Mouse (Mus musculus): ENCODE measurements around the gene Fndc1. TPM values are rescaled to one million over a fixed set of nuclear protein-coding genes. Genes with fewer than 3 reads are reported as not detected.
A peak's percentile ranks its signal among the peaks of the same experiment; 100 is the strongest.

Gene Fndc1
- polyA plus RNA-seq (2015; fragmentation: Nextera tagmentation; extraction: Ambion mirVana): 0.71 and 1.3 TPM in 2 replicates

DNA sequence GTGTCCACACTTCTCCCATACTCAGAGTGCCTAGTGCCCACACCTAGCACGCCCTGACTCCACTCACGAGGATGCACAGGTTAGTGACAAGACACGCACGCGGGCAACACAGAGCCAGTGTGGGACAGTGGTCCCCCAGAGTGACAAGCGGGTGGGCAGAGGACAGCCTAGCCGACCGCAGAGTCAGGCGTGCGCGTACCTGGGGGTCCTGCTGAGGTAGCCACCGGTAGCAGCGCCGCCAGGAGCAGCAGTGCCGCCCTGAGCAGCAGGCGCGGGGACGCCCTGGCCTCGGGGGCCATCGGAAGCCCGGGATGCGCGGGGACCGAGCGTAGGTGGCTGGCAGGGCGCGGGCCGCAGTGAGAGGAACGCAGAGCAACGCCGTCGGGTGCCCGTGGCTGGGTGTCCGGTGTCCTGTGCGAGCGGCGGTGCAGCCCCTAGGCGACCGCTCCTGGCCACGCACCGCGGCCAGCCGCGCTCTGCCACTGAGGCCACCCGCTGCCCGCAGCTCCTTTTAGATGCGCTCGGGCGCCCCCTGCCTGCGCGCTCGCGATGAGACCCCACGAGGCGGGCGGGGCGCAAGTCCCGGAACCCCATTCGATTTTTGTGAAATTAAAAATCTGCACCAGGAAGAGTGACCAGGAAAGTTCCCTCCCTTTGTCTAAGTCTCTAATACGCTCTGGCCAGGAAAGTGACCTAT lies at the start of gene Fndc1:
TSS of gene Fndc1 (minus strand) at position 484 of the 697 bp plus-strand sequence.
- Histone ChIP-seq H3K9me3 (replicated peaks) (no peaks in the 10 kb centered on the region), H3K4me2 (peak within 1 kb of the TSS; percentile 98), H3K4me1 (peaks cover 11% of the 10 kb centered on the region; the same call in 1 of the 2 replicates), H3K36me3 (ENCODE audit: poor library complexity, severe bottlenecking) (no peaks in the 10 kb centered on the region), H3K4me3 (peak within 1 kb of the TSS; percentile 55), H3K27me3 (peaks cover 49% of the 10 kb centered on the region), H3K27ac (no peak within 1 kb of the TSS), H3K9ac (peak within 1 kb of the TSS; percentile 64)
- WGBS: under 1% methylated on average over 48 of the region's 60 CpGs
- peak; percentile 81 for ATAC-seq

DNA sequence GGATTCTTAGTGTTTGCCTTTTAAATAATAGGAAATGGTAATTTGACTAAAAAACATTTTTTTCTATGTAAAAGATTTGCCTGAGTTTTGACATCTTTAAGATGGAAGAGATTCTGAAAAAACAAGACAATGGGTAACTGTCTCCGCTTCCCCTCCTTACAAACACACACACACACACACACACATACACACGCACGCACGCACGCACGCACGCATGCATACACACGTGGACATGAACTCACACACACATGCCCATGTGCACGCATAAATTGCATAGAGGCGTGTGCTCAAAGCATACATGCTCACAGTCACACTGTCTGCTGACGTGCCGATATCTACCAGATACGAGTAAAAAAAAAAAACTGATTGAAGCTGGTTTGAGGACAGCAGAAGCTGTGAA lies 49.4 kb upstream of the Fndc1 start:
- H3K4me1 ChIP-seq: no peaks in the 10 kb centered on the region
- no peaks in the 10 kb centered on the region for H3K27me3 ChIP-seq
- no peak overlapping the region for H3K4me2 ChIP-seq
- WGBS: 95% methylated on average over 13 of the region's 13 CpGs
- H3K9me3 ChIP-seq (replicated peaks): no peaks in the 10 kb centered on the region
- no peak for ATAC-seq
- H3K36me3 ChIP-seq (ENCODE audit: poor library complexity, severe bottlenecking): no peaks in the 10 kb centered on the region
- H3K4me3 ChIP-seq: no peak overlapping the region
- no peak overlapping the region for H3K9ac ChIP-seq
- H3K27ac ChIP-seq: no peak overlapping the region

- no peak for ATAC-seq
- Histone ChIP-seq H3K4me3 (no peak overlapping the region), H3K27me3 (no peaks in the 10 kb centered on the region), H3K9ac (no peak overlapping the region), H3K9me3 (replicated peaks) (no peaks in the 10 kb centered on the region), H3K4me2 (no peak overlapping the region), H3K4me1 (no peaks in the 10 kb centered on the region), H3K27ac (no peak overlapping the region), H3K36me3 (ENCODE audit: poor library complexity, severe bottlenecking) (no peaks in the 10 kb centered on the region)
- WGBS: 38% methylated on average over 11 of the region's 12 CpGs
Measured at GRCm38 (mm10) chr17:7875941-7876461, 48.9 kb upstream of the Fndc1 start.

DNA sequence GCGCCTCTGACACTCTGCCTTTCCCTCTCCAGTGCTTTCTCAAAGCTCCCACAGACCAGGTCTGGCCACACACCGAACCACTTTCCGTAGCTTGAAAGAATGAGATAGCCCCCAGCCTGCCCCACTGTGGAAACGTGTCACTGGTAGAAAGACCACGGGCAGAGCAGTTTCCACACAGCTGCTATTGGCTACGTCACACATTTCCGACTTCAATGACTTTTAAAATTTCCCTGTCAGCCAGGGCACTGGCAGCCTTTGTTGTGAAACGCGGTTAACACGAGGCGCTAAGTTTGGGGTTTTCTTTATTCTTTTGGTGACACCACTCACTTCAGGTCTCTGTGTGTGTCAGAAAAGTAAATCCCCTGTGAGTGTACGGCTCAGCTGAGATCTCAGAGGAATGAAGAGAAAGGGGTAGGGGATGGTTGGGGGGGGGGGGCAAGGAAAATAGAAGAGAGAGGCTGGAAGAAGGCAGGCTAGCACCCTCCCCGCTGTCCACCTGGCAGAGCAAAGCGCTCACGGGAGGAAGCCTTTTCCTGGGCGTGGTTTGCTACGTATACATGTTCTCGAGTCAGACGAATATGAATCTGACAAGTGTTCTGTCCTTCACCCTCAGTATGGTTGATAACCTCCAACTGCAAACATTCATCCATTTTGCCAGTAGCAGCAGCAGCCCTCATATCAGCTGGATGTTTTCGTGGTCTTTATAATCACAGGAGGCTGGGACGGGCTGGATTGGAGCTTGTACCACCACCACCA lies 47.9 kb upstream of the Fndc1 start:
- H3K4me3 ChIP-seq: no peak overlapping the region
- 79% methylated on average over 21 of the region's 21 CpGs for WGBS

DNA sequence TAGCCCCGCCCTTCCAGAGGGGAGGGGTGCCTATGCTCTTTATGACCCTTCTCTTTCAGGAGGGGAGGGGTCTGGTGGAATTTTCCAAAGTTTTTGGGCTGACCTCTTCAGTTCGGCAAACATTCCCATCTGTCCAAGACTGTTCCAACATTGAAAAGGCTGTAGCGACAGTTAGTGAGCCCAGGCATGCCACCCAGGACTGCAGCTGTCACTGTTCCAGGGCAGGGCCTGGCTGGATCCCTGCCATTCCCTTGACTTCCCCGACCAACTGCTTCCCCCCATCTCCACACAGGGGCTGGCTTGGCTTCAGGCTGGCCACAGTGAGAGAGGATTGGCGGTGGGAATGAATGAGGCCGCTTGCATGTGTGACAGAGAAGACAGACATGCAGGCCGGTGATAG lies 46.3 kb upstream of the Fndc1 start:
- Histone ChIP-seq H3K4me1 (no peaks in the 10 kb centered on the region), H3K4me3 (no peak overlapping the region), H3K4me2 (no peak overlapping the region), H3K36me3 (ENCODE audit: poor library complexity, severe bottlenecking) (no peaks in the 10 kb centered on the region), H3K27me3 (no peaks in the 10 kb centered on the region), H3K9ac (no peak overlapping the region), H3K9me3 (replicated peaks) (no peaks in the 10 kb centered on the region), H3K27ac (no peak overlapping the region)
- 70% methylated on average over 7 of the region's 7 CpGs for WGBS
- ATAC-seq: no peak

More for the DNA sequence above, 47.9 kb upstream of the Fndc1 start:
- H3K36me3 ChIP-seq (ENCODE audit: poor library complexity, severe bottlenecking): no peaks in the 10 kb centered on the region
- H3K4me2 ChIP-seq: no peak overlapping the region
- no peaks in the 10 kb centered on the region for H3K4me1 ChIP-seq
- H3K27me3 ChIP-seq: no peaks in the 10 kb centered on the region
- no peak overlapping the region for H3K9ac ChIP-seq
- H3K9me3 ChIP-seq (replicated peaks): no peaks in the 10 kb centered on the region
- H3K27ac ChIP-seq: no peak overlapping the region
- no peak for ATAC-seq

GRCm38 (mm10) chr17:7871800-7872199 lies 44.7 kb upstream of the Fndc1 start:
- Histone ChIP-seq H3K9ac (no peak overlapping the region), H3K4me1 (no peaks in the 10 kb centered on the region), H3K4me3 (no peak overlapping the region), H3K4me2 (no peak overlapping the region), H3K36me3 (ENCODE audit: poor library complexity, severe bottlenecking) (no peaks in the 10 kb centered on the region), H3K9me3 (replicated peaks) (no peaks in the 10 kb centered on the region), H3K27ac (no peak overlapping the region), H3K27me3 (no peaks in the 10 kb centered on the region)
- WGBS: 85% methylated on average over 10 of the region's 10 CpGs
- no peak for ATAC-seq

DNA sequence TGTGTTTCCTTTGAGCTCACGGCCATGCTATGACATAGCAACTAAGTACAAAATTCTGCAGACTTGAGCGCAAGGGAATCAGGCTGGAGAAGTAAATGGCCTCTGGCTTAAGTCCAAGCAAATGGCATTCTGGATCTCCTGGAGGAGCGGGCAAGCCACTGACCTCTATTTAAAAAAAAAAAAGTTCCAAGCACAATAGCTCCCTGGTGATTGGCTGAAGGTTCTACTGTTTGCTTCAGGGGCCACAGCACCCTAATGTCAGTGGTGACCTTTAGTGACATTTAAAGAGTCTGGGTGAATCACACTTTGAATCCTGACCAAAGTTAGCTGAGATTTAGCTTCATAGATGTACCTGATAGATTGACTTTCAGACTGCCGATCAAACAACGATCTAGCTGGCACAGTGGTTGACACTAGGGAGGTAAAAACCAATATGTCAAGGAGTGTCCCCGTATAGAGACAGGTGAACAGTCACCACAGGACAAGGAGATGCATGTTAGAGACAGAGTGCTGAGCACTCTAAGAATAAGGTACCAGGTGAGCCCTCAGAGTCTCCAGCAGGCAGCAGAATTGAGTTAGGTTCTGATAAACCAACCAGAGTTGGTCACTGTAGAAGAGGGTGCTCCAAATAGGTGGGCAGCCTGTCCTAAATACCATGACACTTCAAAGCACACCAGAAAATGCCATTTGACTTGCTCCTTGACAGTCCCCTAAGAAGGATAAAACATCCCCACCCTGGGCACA lies 43.9 kb upstream of the Fndc1 start:
- no peak overlapping the region for H3K4me2 ChIP-seq
- 84% methylated on average over 6 of the region's 6 CpGs for WGBS

GRCm38 (mm10) chr17:7869114-7869513 lies 42.0 kb upstream of the Fndc1 start:
- Histone ChIP-seq H3K27me3 (no peaks in the 10 kb centered on the region), H3K4me3 (no peak overlapping the region), H3K4me1 (no peaks in the 10 kb centered on the region), H3K9ac (no peak overlapping the region), H3K36me3 (ENCODE audit: poor library complexity, severe bottlenecking) (no peaks in the 10 kb centered on the region), H3K4me2 (no peak overlapping the region), H3K27ac (no peak overlapping the region), H3K9me3 (replicated peaks) (no peaks in the 10 kb centered on the region)
- 75% methylated on average over 7 of the region's 7 CpGs for WGBS
- no peak for ATAC-seq

More for the DNA sequence above, 43.9 kb upstream of the Fndc1 start:
- no peak overlapping the region for H3K27ac ChIP-seq
- H3K27me3 ChIP-seq: no peaks in the 10 kb centered on the region
- H3K9ac ChIP-seq: no peak overlapping the region
- H3K9me3 ChIP-seq (replicated peaks): no peaks in the 10 kb centered on the region
- no peaks in the 10 kb centered on the region for H3K4me1 ChIP-seq
- no peak overlapping the region for H3K4me3 ChIP-seq
- no peaks in the 10 kb centered on the region for H3K36me3 ChIP-seq (ENCODE audit: poor library complexity, severe bottlenecking)
- ATAC-seq: no peak

GRCm38 (mm10) chr17:7868631-7869030 lies 41.5 kb upstream of the Fndc1 start:
- no peak overlapping the region for H3K27ac ChIP-seq
- no peak overlapping the region for H3K4me2 ChIP-seq
- 14% methylated on average over 4 of the region's 4 CpGs for WGBS
- H3K9me3 ChIP-seq (replicated peaks): no peaks in the 10 kb centered on the region
- ATAC-seq: peak; percentile 48; the same call in 1 of the 2 replicates
- H3K27me3 ChIP-seq: no peaks in the 10 kb centered on the region
- no peaks in the 10 kb centered on the region for H3K36me3 ChIP-seq (ENCODE audit: poor library complexity, severe bottlenecking)
- no peak overlapping the region for H3K4me3 ChIP-seq
- H3K9ac ChIP-seq: no peak overlapping the region
- no peaks in the 10 kb centered on the region for H3K4me1 ChIP-seq

DNA sequence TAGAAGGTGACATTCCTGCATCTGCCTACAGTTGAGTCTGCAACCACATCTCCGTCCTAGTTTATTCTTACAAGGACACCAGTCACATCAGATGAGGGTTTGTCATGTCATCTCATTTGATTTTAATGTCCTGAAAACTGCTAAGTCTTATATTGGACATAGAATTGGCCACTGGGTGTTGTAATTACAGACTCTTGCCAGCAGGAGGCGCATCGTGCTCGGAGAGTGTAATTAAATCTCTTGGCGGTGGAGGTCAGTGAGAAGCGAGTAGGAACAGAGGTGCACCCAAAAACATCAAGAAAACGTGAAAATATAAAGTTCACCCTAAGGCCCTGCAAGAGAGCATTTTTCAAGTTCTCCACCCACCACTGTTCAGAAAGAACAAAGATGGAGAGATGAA lies 37.6 kb upstream of the Fndc1 start:
- Histone ChIP-seq H3K4me2 (no peak overlapping the region), H3K4me1 (no peaks in the 10 kb centered on the region), H3K4me3 (no peak overlapping the region), H3K9me3 (replicated peaks) (no peaks in the 10 kb centered on the region), H3K27me3 (no peaks in the 10 kb centered on the region), H3K27ac (no peak overlapping the region), H3K36me3 (ENCODE audit: poor library complexity, severe bottlenecking) (no peaks in the 10 kb centered on the region), H3K9ac (no peak overlapping the region)
- ATAC-seq: no peak
- 16% methylated on average over 7 of the region's 7 CpGs for WGBS

- no peaks in the 10 kb centered on the region for H3K36me3 ChIP-seq (ENCODE audit: poor library complexity, severe bottlenecking)
- H3K27ac ChIP-seq: no peak overlapping the region
- no peak overlapping the region for H3K4me2 ChIP-seq
- no peaks in the 10 kb centered on the region for H3K9me3 ChIP-seq (replicated peaks)
- WGBS: 25% methylated on average over 4 of the region's 4 CpGs
- H3K4me1 ChIP-seq: no peaks in the 10 kb centered on the region
- no peak overlapping the region for H3K4me3 ChIP-seq
- no peak overlapping the region for H3K9ac ChIP-seq
- ATAC-seq: 0 out of 2 replicates have a peak, but pooled peaks have one; percentile 53
- H3K27me3 ChIP-seq: no peaks in the 10 kb centered on the region
Measured at GRCm38 (mm10) chr17:7863745-7864144, 36.6 kb upstream of the Fndc1 start.

DNA sequence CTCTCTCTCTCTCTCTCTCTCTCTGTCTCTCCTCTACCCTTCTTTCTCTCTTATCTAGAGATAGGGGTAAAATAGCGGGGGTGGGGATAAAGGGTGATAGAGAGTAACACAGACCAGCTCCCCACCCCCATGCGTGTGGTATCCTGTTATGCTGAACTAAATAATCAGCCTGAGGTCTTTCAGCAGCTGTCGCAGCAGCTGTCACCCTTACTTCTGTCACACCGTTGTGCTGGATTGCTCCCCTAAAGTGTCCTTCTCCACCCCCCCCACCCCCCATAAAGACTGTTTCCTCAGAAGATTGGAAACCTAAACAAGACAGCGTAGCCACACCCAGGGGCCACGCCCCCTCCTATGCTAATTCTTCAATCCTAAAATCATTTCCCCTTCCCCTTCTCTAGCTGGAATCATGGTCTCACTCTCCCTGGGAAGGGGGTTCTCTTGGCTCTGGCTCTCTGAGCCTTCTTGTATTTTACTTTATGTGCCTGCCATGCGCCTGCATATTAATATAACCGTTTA lies 33.8 kb upstream of the Fndc1 start:
- H3K27me3 ChIP-seq: no peaks in the 10 kb centered on the region
- ATAC-seq: no peak
- no peaks in the 10 kb centered on the region for H3K4me1 ChIP-seq
- H3K4me3 ChIP-seq: no peak overlapping the region
- 72% methylated on average over 8 of the region's 8 CpGs for WGBS
- no peak overlapping the region for H3K9ac ChIP-seq
- no peak overlapping the region for H3K27ac ChIP-seq
- H3K9me3 ChIP-seq (replicated peaks): no peaks in the 10 kb centered on the region
- H3K36me3 ChIP-seq (ENCODE audit: poor library complexity, severe bottlenecking): no peaks in the 10 kb centered on the region
- no peak overlapping the region for H3K4me2 ChIP-seq

Data from forebrain, embryonic 13.5 days (tissue).